Mouse (Mus musculus): ENCODE results near the gene Gm45234. TPM values are rescaled to one million over a fixed set of nuclear protein-coding genes. Genes with fewer than 3 reads are reported as not detected.

Gene Gm45234
- total and polyA plus RNA-seq, 2 experiments from 2014 or later: not detected

DNA sequence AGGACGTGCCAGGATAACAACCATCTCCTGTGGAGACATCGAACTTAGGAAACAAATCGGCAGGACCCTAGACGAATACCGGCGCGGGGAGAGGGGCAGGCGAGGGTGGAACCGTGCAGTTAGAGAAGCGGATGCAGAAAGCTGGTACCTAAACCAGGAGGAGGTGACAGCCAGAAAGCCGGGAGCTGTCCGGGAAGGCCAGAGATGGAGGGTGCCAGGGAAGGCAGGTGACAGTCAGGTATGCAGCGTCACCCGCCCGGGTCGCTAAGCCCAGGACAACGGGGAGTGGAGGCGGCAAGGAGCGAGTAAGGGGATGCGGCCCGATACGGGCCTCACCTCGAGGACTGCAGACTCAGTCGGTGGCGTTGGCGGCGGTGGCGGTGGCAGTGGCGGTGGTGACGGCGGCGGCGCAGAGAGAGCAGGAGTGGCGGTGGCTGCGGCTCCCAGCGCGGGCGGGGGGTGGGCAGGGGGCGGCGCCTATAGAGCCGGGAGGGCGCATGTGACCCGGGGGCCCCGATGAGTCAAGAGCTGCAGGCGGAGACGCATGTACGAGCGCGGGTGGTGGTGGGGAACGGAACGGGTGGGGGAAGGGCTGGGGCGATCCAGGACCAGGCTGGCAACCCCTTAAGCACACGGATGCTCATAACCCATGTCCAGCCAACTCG is 13.4 kb upstream of the Gm45234 start, which contains the start of gene Eno2:
TSS of gene Eno2 (minus strand) at position 573 of the 665 bp plus-strand sequence.
- WGBS: 1% methylated on average over 53 of the region's 54 CpGs
- 0 out of 2 replicates have a peak, but pooled peaks cover 2% of the 10 kb centered on the region for H3K36me3 ChIP-seq (ENCODE audit: insufficient read depth, low read length)

DNA sequence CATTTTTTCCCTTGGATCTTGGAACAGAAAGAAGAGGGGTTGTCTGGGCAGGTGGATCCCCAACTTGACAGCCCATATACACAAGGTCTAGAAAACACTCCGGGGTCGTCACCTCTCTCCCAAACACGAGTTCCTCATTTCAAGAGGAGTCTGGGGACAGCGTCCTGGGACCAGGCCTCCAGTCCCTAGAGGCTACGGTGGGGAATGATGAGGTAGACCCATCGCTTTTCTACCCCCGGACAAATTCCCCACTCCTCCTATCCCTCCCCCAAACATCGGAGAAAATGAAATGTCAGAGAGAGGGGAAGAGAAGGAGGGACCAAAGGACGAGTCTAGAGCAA is 12.9 kb upstream of the Gm45234 start:
- H3K36me3 ChIP-seq (ENCODE audit: insufficient read depth, low read length): 0 out of 2 replicates have a peak, but pooled peaks cover 2% of the 10 kb centered on the region
- H3K9ac ChIP-seq (replicated peaks; ENCODE audit: low read length, poor library complexity, severe bottlenecking): peak overlapping the region; percentile 76
- ATAC-seq (ENCODE audit: low FRiP score) (peak; percentile 2; the same call in 1 of the 2 replicates), DNase-seq (ENCODE audit: low spot score) (no peak)
- no peaks in the 10 kb centered on the region for H3K9me3 ChIP-seq (ENCODE audit: low read length)
- H3K27me3 ChIP-seq (ENCODE audit: insufficient read depth, low read length): no peaks in the 10 kb centered on the region
- WGBS: 6% methylated on average over 9 of the region's 9 CpGs
- TF ChIP-seq CTCF (IDR thresholded peaks at IDR 0.05): no peak
- H3K4me1 ChIP-seq (ENCODE audit: insufficient read depth, low read length): peaks cover 15% of the 10 kb centered on the region; the same call in 1 of the 2 replicates
- peak overlapping the region; percentile 75 for H3K4me2 ChIP-seq (ENCODE audit: low read depth, low read length, poor library complexity, severe bottlenecking)
- peak overlapping the region; percentile 60 for H3K27ac ChIP-seq (ENCODE audit: low read depth, low read length)
- peak overlapping the region; percentile 53 for H3K4me3 ChIP-seq (ENCODE audit: low read depth, low read length)

More for the DNA sequence above, 13.4 kb upstream of the Gm45234 start, which contains the start of gene Eno2:
- Histone ChIP-seq H3K9me3 (ENCODE audit: low read length) (no peaks in the 10 kb centered on the region), H3K4me1 (ENCODE audit: insufficient read depth, low read length) (peaks cover 15% of the 10 kb centered on the region; the same call in 1 of the 2 replicates), H3K27ac (ENCODE audit: low read depth, low read length) (peak within 1 kb of the TSS; percentile 60), H3K27me3 (ENCODE audit: insufficient read depth, low read length) (no peaks in the 10 kb centered on the region), H3K4me3 (ENCODE audit: low read depth, low read length) (peak within 1 kb of the TSS; percentile 53), H3K9ac (replicated peaks; ENCODE audit: low read length, poor library complexity, severe bottlenecking) (peak within 1 kb of the TSS; percentile 76), H3K4me2 (ENCODE audit: low read depth, low read length, poor library complexity, severe bottlenecking) (peak within 1 kb of the TSS; percentile 75)
- no peak for TF ChIP-seq CTCF (IDR thresholded peaks at IDR 0.05)
- ATAC-seq (ENCODE audit: low FRiP score) (peak; percentile 89), DNase-seq (ENCODE audit: low spot score) (peak; percentile 82)

GRCm38 (mm10) chr6:124767920-124768703 is 12.3 kb upstream of the Gm45234 start:
- WGBS: 24% methylated on average over 19 of the region's 19 CpGs
- H3K27ac ChIP-seq (ENCODE audit: low read depth, low read length): peak overlapping the region; percentile 60

DNA sequence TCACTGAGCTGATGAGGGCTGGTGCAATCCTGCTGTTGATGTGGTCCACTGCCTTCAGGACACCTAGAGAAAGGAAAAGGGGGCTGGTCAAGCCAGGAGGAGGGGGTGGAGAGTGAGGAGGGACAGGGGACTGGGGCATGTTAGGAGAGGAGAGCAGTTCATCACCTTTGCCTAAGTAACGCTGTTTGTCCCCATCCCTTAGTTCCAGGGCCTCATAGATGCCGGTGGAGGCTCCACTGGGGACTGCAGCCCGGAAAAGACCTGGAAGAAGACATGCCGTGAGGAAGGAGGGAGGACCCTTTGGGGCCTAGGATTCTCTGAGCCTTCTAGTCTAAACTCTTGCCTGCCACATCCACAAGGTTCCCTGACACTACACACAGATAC is 11.7 kb upstream of the Gm45234 start:
- DNase-seq (ENCODE audit: low spot score): no peak

More at GRCm38 (mm10) chr6:124767920-124768703, 12.3 kb upstream of the Gm45234 start:
- no peak for TF ChIP-seq CTCF (IDR thresholded peaks at IDR 0.05)
- DNase-seq (ENCODE audit: low spot score) (peak; percentile 54), ATAC-seq (ENCODE audit: low FRiP score) (peak; percentile 24)
- Histone ChIP-seq H3K4me3 (ENCODE audit: low read depth, low read length) (peak overlapping the region; percentile 53), H3K36me3 (ENCODE audit: insufficient read depth, low read length) (0 out of 2 replicates have a peak, but pooled peaks cover 2% of the 10 kb centered on the region), H3K27me3 (ENCODE audit: insufficient read depth, low read length) (no peaks in the 10 kb centered on the region), H3K9me3 (ENCODE audit: low read length) (no peaks in the 10 kb centered on the region), H3K4me1 (ENCODE audit: insufficient read depth, low read length) (peaks cover 15% of the 10 kb centered on the region; the same call in 1 of the 2 replicates), H3K4me2 (ENCODE audit: low read depth, low read length, poor library complexity, severe bottlenecking) (peak overlapping the region; percentile 75), H3K9ac (replicated peaks; ENCODE audit: low read length, poor library complexity, severe bottlenecking) (peak overlapping the region; percentile 76)

DNA sequence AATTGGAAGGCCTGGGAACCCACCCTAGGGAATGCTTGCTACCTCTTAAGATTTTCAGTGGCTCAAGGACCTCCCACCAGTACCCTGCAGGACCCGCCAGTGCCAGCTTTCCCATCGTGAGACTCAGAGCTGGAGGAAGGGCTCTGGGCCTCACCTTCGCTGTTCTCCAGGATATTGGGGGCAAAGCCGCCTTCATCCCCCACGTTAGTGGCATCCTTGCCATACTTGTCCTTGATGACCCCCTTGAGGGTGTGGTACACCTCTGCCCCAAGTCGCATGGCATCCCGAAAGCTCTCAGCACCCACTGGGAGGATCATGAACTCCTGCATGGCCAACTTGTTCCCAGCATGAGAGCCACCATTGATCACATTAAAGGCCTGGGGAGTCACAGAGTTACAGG is 10.1 kb upstream of the Gm45234 start:
- Histone ChIP-seq H3K4me2 (ENCODE audit: low read depth, low read length, poor library complexity, severe bottlenecking) (no peak overlapping the region), H3K36me3 (ENCODE audit: insufficient read depth, low read length) (peaks cover 11% of the 10 kb centered on the region), H3K27me3 (ENCODE audit: insufficient read depth, low read length) (no peaks in the 10 kb centered on the region), H3K4me1 (ENCODE audit: insufficient read depth, low read length) (peaks cover 15% of the 10 kb centered on the region; the same call in 1 of the 2 replicates), H3K9me3 (ENCODE audit: low read length) (no peaks in the 10 kb centered on the region), H3K4me3 (ENCODE audit: low read depth, low read length) (no peak overlapping the region), H3K27ac (ENCODE audit: low read depth, low read length) (no peak overlapping the region), H3K9ac (replicated peaks; ENCODE audit: low read length, poor library complexity, severe bottlenecking) (no peak overlapping the region)
- TF ChIP-seq CTCF (IDR thresholded peaks at IDR 0.05): no peak
- DNase-seq (ENCODE audit: low spot score) (no peak), ATAC-seq (ENCODE audit: low FRiP score) (no peak)
- 83% methylated on average over 7 of the region's 7 CpGs for WGBS

More for the DNA sequence above, 11.7 kb upstream of the Gm45234 start:
- H3K9ac ChIP-seq (replicated peaks; ENCODE audit: low read length, poor library complexity, severe bottlenecking): peak overlapping the region; percentile 76
- no peaks in the 10 kb centered on the region for H3K27me3 ChIP-seq (ENCODE audit: insufficient read depth, low read length)
- H3K36me3 ChIP-seq (ENCODE audit: insufficient read depth, low read length): peaks cover 7% of the 10 kb centered on the region; the same call in 1 of the 2 replicates
- no peak for TF ChIP-seq CTCF (IDR thresholded peaks at IDR 0.05)
- no peak for ATAC-seq (ENCODE audit: low FRiP score)
- peaks cover 15% of the 10 kb centered on the region; the same call in 1 of the 2 replicates for H3K4me1 ChIP-seq (ENCODE audit: insufficient read depth, low read length)
- 32% methylated on average over 4 of the region's 4 CpGs for WGBS
- peak overlapping the region; percentile 60 for H3K27ac ChIP-seq (ENCODE audit: low read depth, low read length)
- H3K4me3 ChIP-seq (ENCODE audit: low read depth, low read length): peak overlapping the region; percentile 53; the same call in 1 of the 2 replicates
- no peaks in the 10 kb centered on the region for H3K9me3 ChIP-seq (ENCODE audit: low read length)
- peak overlapping the region; percentile 75 for H3K4me2 ChIP-seq (ENCODE audit: low read depth, low read length, poor library complexity, severe bottlenecking)
